In genomic region chr4:84637641-84638040, GRCm38 (mm10) we compare ENCODE assay signal across 8 mouse cellular contexts. TPM values are rescaled to one million over a fixed set of nuclear protein-coding genes. Genes with fewer than 3 reads are reported as not detected.
DNase-seq lines count a peak whose midpoint lies in the region; ATAC-seq lines count a peak whose summit lies in the region.

No protein-coding gene starts in this region.

- DNase-seq in ZHBTc4 (ENCODE audit: low read depth, low spot score): peak; percentile 25
- DNase-seq in hindlimb bud, embryonic 11.5 days (ENCODE audit: extremely low spot score, low read depth, low spot score): peak; percentile 79
- peak; percentile 69 for DNase-seq in retina, embryonic 14.5 days (ENCODE audit: low spot score)
- no peak for DNase-seq in layer of hippocampus, adult 8-10 months (ENCODE audit: low spot score in 2 of 2)
- DNase-seq in cerebellum, postnatal 36 days: no peak
- DNase-seq in frontal cortex, postnatal 10 days (ENCODE audit: low spot score in 2 of 2): no peak

- H3K4me1 ChIP-seq in embryonic facial prominence, embryonic 13.5 days: peaks cover 62% of the 10 kb centered on the region
- no peaks in the 10 kb centered on the region for H3K4me1 ChIP-seq in liver, embryonic 12.5 days

- H3K27ac ChIP-seq in embryonic facial prominence, embryonic 13.5 days: peak overlapping the region; percentile 86
- H3K27ac ChIP-seq in liver, embryonic 12.5 days: no peak overlapping the region

- H3K27me3 ChIP-seq in embryonic facial prominence, embryonic 13.5 days: no peaks in the 10 kb centered on the region
- H3K27me3 ChIP-seq in liver, embryonic 12.5 days (replicated peaks): no peaks in the 10 kb centered on the region

- peak overlapping the region; percentile 57 for H3K4me2 ChIP-seq in embryonic facial prominence, embryonic 13.5 days
- peak overlapping the region; percentile 27 for H3K4me2 ChIP-seq in liver, embryonic 12.5 days

- H3K36me3 ChIP-seq in embryonic facial prominence, embryonic 13.5 days: no peaks in the 10 kb centered on the region
- H3K36me3 ChIP-seq in liver, embryonic 12.5 days: no peaks in the 10 kb centered on the region

- under 1% methylated on average over 10 of the region's 10 CpGs for WGBS in embryonic facial prominence, embryonic 13.5 days
- 15% methylated on average over 10 of the region's 10 CpGs for WGBS in liver, embryonic 12.5 days (ENCODE audit: insufficient replicate concordance)

- peak; percentile 75; the same call in 1 of the 2 replicates for ATAC-seq in embryonic facial prominence, embryonic 13.5 days (ENCODE audit: insufficient number of reproducible peaks, insufficient read depth, low FRiP score, low TSS enrichment, low read depth)
- peak; percentile 49 for ATAC-seq in liver, embryonic 12.5 days

- H3K9me3 ChIP-seq in embryonic facial prominence, embryonic 13.5 days: no peaks in the 10 kb centered on the region
- H3K9me3 ChIP-seq in liver, embryonic 12.5 days (replicated peaks): no peaks in the 10 kb centered on the region

- H3K4me3 ChIP-seq in embryonic facial prominence, embryonic 13.5 days: peak overlapping the region; percentile 23
- no peak overlapping the region for H3K4me3 ChIP-seq in liver, embryonic 12.5 days

- peak overlapping the region; percentile 46; the same call in 1 of the 2 replicates for H3K9ac ChIP-seq in embryonic facial prominence, embryonic 13.5 days
- no peak overlapping the region for H3K9ac ChIP-seq in liver, embryonic 12.5 days

RNA-seq across cellular contexts. Expression of gene Bnc2, which starts 37.4 kb away (rescaled TPM):
- 28.8 and 33.8 TPM in 2 replicates for polyA plus RNA-seq in embryonic facial prominence, embryonic 13.5 days (2015; fragmentation: Nextera tagmentation; extraction: Ambion mirVana)
- polyA plus RNA-seq in liver, embryonic 12.5 days (2016; fragmentation: Nextera tagmentation; extraction: Ambion mirVana): 1.4 and 1.5 TPM in 2 replicates
- total RNA-seq in layer of hippocampus, adult 8-10 months (2022): 1 to 10 TPM; 1.2 to 2.2 (median 1.3) TPM

Comparison
In these comparisons a context has a peak if more than half of its experiments do, and no peak if none do; other contexts are left out.
1. DNase-seq: peak in ZHBTc4 (single experiment), hindlimb bud, embryonic 11.5 days (single experiment) and retina, embryonic 14.5 days (single experiment); none in layer of hippocampus, adult 8-10 months (0 of 2), cerebellum, postnatal 36 days (0 of 2) and frontal cortex, postnatal 10 days (0 of 2).
2. RNA of gene Bnc2, which starts 37.4 kb away (polyA plus RNA-seq): 28.8 to 33.8 TPM in embryonic facial prominence, embryonic 13.5 days; 1.4 to 1.5 TPM in liver, embryonic 12.5 days; every median in the first group is over 10 times any median in the second.